Mouse (Mus musculus): ENCODE data around the gene Smdt1.
"Not testable (repeated sequence)": the region's sequence is repeated elsewhere in the genome, so short reads cannot be mapped to it uniquely, and the experiment has no call there.

Gene Smdt1

DNA sequence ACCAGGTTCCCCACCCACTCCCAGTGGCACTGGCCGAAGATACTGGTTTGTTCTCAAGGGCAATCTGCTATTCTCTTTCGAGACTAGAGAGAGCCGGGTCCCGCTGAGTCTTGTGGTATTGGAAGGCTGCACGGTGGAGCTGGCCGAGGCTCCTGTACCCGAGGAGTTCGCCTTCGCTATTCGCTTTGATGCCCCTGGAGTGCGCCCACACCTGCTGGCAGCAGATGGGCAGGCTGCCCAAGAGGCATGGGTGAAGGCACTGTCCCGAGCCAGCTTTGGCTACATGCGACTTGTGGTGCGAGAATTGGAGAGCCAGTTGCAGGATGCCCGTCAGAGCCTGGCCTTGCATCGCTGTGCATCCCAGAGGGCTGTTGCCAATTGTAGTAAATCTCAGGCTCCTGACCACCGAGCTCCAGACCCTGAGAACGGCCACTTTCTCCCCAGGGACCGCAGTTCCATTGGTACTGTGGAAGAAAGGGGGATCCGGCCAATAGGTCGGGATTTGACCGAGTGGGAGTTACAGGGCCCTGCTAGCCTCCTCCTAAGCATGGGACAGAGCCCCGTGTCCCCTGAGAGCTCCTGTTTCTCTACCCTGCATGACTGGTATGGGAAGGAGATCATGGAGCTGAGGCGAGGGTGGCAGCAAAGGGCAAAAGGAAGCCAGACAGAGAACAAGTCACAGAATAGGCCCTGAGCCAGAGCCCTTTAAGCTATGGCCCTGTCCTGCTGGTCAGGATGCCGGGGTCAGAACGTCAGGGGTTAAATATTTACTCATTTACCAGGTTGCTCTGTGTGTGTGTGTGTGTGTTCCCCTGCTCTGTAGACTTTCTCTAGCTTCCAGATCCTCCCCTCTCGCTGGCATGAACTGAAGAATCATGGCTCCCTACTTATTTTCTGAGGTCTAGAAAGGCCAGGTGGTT lies 4.9 kb downstream of the Smdt1 start:
- no peak for DNase-seq (ENCODE audit: low read depth in 2 of 2, low spot score in 2 of 2)

- no peak for DNase-seq (ENCODE audit: low read depth in 2 of 2, low spot score in 2 of 2)
These were observed 6.2 kb downstream of the Smdt1 start for GRCm38 (mm10) chr15:82344971-82345370.

GRCm38 (mm10) chr15:82345820-82346470 lies 7.2 kb downstream of the Smdt1 start:
- peak; percentile 96 for DNase-seq (ENCODE audit: low read depth in 2 of 2, low spot score in 2 of 2)

DNA sequence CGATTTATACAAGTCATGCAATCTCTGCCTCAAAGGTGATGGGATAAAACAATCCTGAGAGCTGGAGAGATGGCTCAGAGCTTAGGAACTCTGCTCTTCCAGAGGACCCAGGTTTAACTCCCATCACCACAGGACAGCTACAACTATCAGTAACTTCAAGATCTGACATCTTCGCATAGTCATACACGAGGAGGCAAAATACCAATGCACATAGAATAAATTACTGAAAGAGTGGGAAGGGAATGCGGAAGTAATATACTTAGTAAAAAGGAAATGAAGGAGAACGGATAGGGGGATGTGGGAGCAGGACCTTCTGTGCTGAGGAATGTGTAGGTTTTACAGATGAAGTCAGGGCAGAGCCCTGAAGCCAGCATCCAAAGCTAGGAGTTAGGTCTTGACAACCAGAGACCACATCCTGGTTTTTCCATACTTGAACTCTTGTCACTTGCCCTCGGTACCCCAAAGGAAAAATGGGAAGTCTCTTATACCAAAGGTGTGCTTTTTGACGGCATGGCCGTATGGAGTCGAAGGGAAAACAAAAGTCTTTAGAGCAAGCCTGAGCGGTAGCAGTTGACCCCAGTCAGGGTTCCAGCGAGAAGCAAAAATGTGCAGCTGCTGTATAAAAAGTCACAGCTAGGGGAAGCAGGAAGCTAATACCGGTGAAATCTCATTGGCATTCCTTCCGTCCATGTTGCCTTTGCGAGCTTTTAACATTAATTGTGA lies 8.0 kb downstream of the Smdt1 start:
- no peak for DNase-seq (ENCODE audit: low read depth in 2 of 2, low spot score in 2 of 2)

- no peak for DNase-seq (ENCODE audit: low read depth in 2 of 2, low spot score in 2 of 2)
These were observed 8.5 kb downstream of the Smdt1 start for GRCm38 (mm10) chr15:82347303-82347676.

DNA sequence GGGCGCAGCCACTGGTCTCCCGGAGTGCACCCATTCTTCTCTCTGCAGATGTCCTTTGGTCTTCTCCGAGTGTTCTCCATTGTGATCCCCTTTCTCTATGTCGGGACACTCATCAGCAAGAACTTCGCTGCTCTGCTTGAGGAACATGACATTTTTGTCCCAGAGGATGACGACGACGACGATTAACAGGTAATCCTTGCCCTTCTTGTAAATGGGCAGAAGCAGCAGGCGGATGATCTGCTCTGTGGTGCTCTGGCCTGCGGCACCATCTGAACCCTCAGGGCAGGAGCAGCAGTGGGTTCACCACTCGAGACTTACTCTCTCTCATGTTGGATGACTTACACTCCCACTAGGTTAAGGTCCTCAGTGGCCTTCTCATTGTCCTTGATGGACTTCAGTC lies 9.1 kb downstream of the Smdt1 start:
- no peak for DNase-seq (ENCODE audit: low read depth in 2 of 2, low spot score in 2 of 2)

- no peak for DNase-seq (ENCODE audit: low read depth in 2 of 2, low spot score in 2 of 2)
These were observed 9.7 kb downstream of the Smdt1 start for GRCm38 (mm10) chr15:82348258-82348998.

GRCm38 (mm10) chr15:82348999-82349341 lies 10.2 kb downstream of the Smdt1 start:
- DNase-seq (ENCODE audit: low read depth in 2 of 2, low spot score in 2 of 2), result no peak

GRCm38 (mm10) chr15:82350349-82350748 lies 11.6 kb downstream of the Smdt1 start:
- DNase-seq (ENCODE audit: low read depth in 2 of 2, low spot score in 2 of 2), result no peak

DNA sequence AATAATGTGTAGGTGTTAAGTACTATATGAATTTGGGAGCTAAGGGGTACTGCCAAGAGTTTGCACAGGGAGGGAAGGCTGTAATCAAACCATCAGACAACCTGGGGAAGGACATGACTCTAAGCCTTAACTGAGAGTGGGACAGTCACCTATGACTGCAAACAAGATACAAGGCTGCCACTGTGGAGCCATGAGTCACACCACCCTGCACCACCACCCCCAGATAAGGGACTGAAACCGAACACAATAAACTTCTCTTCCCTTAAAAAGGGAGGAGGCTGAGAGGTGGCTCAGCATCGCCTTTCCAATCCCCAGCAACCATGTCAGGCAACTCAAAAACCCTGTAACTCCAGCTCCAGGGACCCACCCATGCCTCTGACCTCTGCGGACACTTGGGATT lies 12.7 kb downstream of the Smdt1 start:
- DNase-seq (ENCODE audit: low read depth in 2 of 2, low spot score in 2 of 2), result no peak

GRCm38 (mm10) chr15:82353078-82353744 lies 14.5 kb downstream of the Smdt1 start:
- no peak for DNase-seq (ENCODE audit: low read depth in 2 of 2, low spot score in 2 of 2)

- no peak for DNase-seq (ENCODE audit: low read depth in 2 of 2, low spot score in 2 of 2)
These were observed 15.0 kb downstream of the Smdt1 start for GRCm38 (mm10) chr15:82353745-82354113.

DNA sequence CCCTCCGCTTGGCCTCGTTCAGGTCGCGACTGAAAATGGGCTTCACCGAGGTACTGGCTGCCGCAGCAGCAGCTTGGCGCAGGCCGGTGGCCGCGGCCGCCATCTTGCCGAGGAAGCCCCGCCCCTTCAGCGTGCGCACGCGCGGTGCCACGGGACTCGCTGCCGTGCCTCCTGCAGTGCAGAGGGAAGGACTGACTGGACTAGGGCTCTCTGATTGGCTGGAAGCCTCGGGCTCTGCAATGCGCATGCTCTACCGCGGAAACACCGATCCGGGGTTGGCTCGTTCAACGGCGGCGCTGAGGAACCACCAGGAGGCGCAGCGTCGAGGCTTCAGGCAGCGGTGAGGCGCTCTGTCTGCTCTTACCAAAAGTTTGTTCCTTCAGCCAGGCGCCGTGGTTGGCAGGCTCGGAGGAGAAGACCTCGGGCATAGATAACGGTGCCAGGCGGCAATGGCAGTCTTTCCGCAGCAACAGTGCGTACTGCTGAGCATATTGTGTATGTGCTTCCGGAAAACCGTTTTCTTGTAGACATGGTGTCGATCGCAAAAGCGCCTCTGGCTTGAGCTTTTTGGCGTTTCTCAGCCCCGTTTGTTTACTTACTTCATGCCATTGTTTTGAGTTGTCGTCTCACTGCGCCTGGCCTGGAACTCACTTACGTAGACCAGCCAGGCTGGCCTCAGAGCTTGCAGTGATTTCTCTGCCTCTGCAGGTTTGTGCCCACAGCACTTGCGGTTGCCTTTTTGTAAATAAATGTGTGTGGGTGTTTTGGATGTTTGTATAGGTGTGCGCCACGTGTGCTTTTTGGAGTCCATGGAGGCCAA lies 15.6 kb downstream of the Smdt1 start, which contains the start of gene Ndufa6:
Gene Ndufa6, minus strand, starts transcription at position 197 of the 820 bp plus-strand sequence.
- peak; percentile 93 to 95 for DNase-seq (ENCODE audit: low read depth in 2 of 2, low spot score in 2 of 2)

DNA sequence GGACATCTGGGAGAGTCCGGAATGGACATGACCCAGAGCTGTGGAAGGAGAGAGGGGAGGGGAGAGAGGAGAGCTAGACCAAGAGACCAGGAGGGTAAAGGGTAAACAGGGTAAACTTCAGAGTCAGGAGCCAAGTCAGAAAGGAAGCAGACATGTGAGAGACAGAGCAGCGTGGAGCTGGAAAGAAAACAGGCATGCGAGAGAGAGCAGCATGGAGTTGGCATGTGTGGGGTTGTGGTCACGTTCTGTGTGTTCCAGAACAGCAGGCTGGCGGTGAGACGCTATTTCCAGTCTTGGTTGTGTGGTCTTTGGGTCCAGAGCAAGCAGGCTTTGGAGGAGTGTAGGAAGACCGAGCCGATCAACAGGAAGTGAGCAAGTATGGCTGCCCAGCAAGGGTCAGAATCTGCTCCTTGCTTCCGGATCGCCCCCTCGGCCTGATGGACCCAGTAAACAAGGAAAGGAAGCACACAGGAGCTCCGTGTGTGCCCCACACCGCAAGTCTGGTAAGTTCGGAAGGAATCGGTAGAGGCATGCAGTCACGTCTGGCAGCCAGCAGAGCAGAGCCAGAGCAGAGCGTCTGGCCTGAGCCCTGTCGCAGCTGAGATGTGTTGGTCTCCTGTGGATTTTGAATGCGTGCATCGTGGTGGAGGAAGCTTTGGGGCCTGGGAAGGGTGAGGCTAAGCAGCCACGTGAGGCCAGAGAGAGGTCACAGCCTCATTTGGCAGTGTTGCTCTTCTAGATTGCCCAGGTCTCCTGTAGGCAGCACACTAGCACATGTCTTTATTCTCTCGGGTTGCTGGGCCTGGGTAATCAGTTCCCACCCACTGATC lies 19.9 kb downstream of the Smdt1 start:
- no peak for DNase-seq (ENCODE audit: low read depth in 2 of 2, low spot score in 2 of 2)

GRCm38 (mm10) chr15:82361459-82362018 lies 22.8 kb downstream of the Smdt1 start:
- no peak for DNase-seq (ENCODE audit: low read depth in 2 of 2, low spot score in 2 of 2)

GRCm38 (mm10) chr15:82362234-82362633 lies 23.5 kb downstream of the Smdt1 start:
- no peak for DNase-seq (ENCODE audit: low read depth in 2 of 2, low spot score in 2 of 2)

DNA sequence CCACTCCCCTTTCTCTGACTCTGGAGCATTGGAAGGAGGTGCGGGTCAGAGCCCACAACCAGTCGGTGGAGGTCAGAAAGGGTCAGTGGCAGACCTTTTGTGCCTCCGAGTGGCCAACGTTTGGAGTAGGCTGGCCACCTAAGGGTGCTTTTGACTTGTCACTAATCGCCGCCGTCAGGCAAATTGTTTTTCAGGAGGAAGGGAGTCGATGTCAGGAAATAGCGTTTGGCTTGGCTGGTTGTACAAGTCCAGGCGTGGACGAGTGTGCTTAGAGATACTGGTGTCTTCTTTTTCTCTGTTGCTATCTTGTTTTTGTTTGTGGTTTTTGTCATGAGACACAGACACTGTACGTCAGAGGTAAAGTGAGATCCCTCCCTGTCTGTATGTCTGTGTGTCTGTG lies 25.0 kb downstream of the Smdt1 start:
- not testable (repeated sequence) for DNase-seq (ENCODE audit: low read depth in 2 of 2, low spot score in 2 of 2)

- DNase-seq (ENCODE audit: low read depth in 2 of 2, low spot score in 2 of 2), result not testable (repeated sequence)
These were observed 25.8 kb downstream of the Smdt1 start for GRCm38 (mm10) chr15:82364561-82364960.

- no peak for DNase-seq (ENCODE audit: low read depth in 2 of 2, low spot score in 2 of 2)
These were observed 29.4 kb downstream of the Smdt1 start for GRCm38 (mm10) chr15:82368146-82368545.
